Mouse (Mus musculus) forebrain, embryonic 14.5 days (tissue): ENCODE data around the gene Ulk4. TPM values are rescaled to one million over a fixed set of nuclear protein-coding genes. Genes with fewer than 3 reads are reported as not detected.
A peak's percentile ranks its signal among the peaks of the same experiment; 100 is the strongest.

ENCODE experiments used
- ATAC-seq: fragments of 200-750 bp; cut with Nextera tagmentation; 2 replicates; pipeline ENCODE4 v1.8.0; 2017; ENCODE audit warnings: mild to moderate bottlenecking, moderate library complexity
- DNase-seq: peaks from one replicate; pipeline ENCODE4 v3.0.0-alpha.2; 2015; ENCODE audit warnings: low spot score
- H3K27ac ChIP-seq: fragments of 300-500 bp; sonication (generic); 2 replicates; pipeline ENCODE4 v1.5.1; 2014; ENCODE audit warnings: low read depth, mild to moderate bottlenecking, control low read depth, low read length, moderate library complexity
- H3K27me3 ChIP-seq: fragments of 300-500 bp; sonication (generic); replicated peaks from 2 replicates; pipeline ENCODE4 v1.6.1; 2014; ENCODE audit warnings: low read length, control low read depth, mixed read lengths; ENCODE audit not compliant: control insufficient read depth, insufficient read depth
- H3K36me3 ChIP-seq: fragments of 300-500 bp; sonication (generic); 2 replicates; pipeline ENCODE4 v1.6.1; 2014; ENCODE audit warnings: low read length, control low read depth; ENCODE audit not compliant: control insufficient read depth, insufficient read depth
- H3K4me1 ChIP-seq: fragments of 300-500 bp; sonication (generic); 2 replicates; pipeline ENCODE4 v1.6.1; 2014; ENCODE audit warnings: antibody characterized with exemption, low read length, control low read depth; ENCODE audit not compliant: control insufficient read depth, insufficient read depth
- H3K4me2 ChIP-seq: fragments of 300-500 bp; sonication (generic); 2 replicates; pipeline ENCODE4 v1.6.1; 2014; ENCODE audit warnings: mild to moderate bottlenecking, control low read depth, low read length
- H3K4me3 ChIP-seq: fragments of 300-500 bp; sonication (generic); 2 replicates; pipeline ENCODE4 v1.5.1; 2014; ENCODE audit warnings: low read depth, low read length, control low read depth
- H3K9ac ChIP-seq: fragments of 300-500 bp; sonication (generic); 2 replicates; pipeline ENCODE4 v1.6.1; 2014; ENCODE audit warnings: mild to moderate bottlenecking, low read length, control low read depth, moderate library complexity
- H3K9me3 ChIP-seq: fragments of 300-500 bp; sonication (generic); replicated peaks from 2 replicates; pipeline ENCODE4 v1.6.1; 2016; ENCODE audit warnings: low read length, control low read depth, mixed read lengths; ENCODE audit not compliant: control insufficient read depth
- WGBS: fragments of 180-500 bp; shearing (Covaris S2); extraction: QIAGEN DNeasy Blood & Tissue Kit; methylation state at CpG from one replicate; pipeline ENCODE4 v1.1.7; 2014; 5-methylcytosine and 5-hydroxymethylcytosine counted together
- polyA plus RNA-seq: library from polyadenylated mRNA; unstranded; fragments of >200 nt; fragmentation: Nextera tagmentation; extraction: Ambion mirVana; gene quantifications from 2 replicates; pipeline ENCODE4 v1.2.1, GENCODE M21; 2014

The Ulk4 gene
- polyA plus RNA-seq, 1 experiment from 2014 or later = 131 TPM

DNA sequence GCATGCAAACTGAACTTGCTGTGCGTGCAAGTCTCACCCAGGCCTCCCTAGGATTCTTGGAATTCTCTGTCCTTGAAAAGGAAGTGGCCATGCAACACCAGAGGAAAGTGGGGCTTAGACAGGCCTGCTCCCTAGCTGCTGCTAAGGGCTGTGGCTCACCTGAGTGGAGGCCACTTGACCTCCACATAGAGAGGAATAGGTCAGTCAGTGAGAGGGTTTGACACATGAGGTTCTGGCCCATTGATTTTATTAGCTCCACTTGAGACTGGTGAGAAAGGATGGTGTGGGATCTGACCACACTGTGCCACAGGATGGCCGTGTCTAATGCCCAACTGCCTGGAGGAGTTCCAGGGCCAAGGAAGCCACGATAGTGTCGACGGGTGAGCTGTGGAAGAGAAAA, 312.8 kb downstream of the Ulk4 start:
- Histone ChIP-seq H3K27me3 (no peaks in the 10 kb centered on the region), H3K9me3 (no peaks in the 10 kb centered on the region), H3K4me2 (no peak overlapping the region), H3K4me1 (no peaks in the 10 kb centered on the region; the same call in 1 of the 2 replicates), H3K9ac (no peak overlapping the region), H3K4me3 (no peak overlapping the region), H3K36me3 (peaks cover 98% of the 10 kb centered on the region), H3K27ac (no peak overlapping the region)
- DNase-seq (no peak), ATAC-seq (no peak)
- 77% methylated on average over 5 of the region's 5 CpGs for WGBS

DNA sequence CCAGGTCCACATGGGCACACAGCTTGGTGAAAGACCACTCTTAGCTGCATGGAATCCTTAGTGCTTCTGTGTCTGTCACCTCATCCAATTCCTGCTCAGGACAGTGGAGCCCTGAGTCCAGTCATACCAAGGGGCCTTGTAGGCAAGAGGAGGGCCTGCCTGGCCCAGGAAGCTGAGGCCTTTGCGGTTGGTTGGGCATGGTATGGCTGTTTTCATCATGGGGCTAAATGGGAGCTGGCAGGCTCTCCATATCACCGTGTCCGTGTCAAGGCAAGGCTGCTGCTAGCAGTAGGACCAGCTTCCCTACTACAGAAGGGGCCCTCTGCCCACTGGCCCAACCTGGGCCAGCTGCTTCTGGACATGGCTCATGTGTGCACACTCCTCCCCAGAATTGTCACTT, 313.3 kb downstream of the Ulk4 start:
- Histone ChIP-seq H3K36me3 (peaks cover 98% of the 10 kb centered on the region), H3K9me3 (no peaks in the 10 kb centered on the region), H3K4me1 (no peaks in the 10 kb centered on the region; the same call in 1 of the 2 replicates), H3K4me2 (no peak overlapping the region), H3K27ac (no peak overlapping the region), H3K9ac (no peak overlapping the region), H3K4me3 (no peak overlapping the region), H3K27me3 (no peaks in the 10 kb centered on the region)
- DNase-seq (no peak), ATAC-seq (no peak)
- WGBS = 85% methylated on average over 3 of the region's 3 CpGs

DNA sequence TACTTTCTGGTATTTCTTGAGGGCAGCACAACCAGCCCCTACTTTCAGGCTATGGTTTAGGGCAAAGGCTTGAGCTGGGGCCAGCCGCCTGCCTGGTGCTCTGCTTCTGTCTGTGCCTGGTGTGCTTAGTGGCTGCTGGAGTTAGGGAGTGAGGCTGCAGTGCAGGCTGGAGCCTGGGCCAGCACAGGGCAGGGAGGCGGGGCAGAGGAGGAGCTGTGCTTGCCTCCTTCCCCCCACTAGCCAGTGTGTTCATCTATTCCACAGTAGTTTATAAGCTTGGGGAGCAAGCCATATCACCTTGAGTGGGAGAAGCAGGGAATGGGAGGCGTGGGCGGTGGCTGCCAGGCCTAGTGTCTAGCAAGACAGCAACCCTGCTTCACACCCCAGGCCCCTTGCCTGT, 313.9 kb downstream of the Ulk4 start:
- Histone ChIP-seq H3K27me3 (no peaks in the 10 kb centered on the region), H3K36me3 (peaks cover 98% of the 10 kb centered on the region), H3K9ac (no peak overlapping the region), H3K27ac (0 out of 2 replicates have a peak overlapping the region, but pooled peaks have one; percentile 27), H3K4me3 (no peak overlapping the region), H3K9me3 (no peaks in the 10 kb centered on the region), H3K4me1 (no peaks in the 10 kb centered on the region; the same call in 1 of the 2 replicates), H3K4me2 (no peak overlapping the region)
- ATAC-seq (no peak), DNase-seq (no peak)
- 87% methylated on average over 4 of the region's 4 CpGs for WGBS

DNA sequence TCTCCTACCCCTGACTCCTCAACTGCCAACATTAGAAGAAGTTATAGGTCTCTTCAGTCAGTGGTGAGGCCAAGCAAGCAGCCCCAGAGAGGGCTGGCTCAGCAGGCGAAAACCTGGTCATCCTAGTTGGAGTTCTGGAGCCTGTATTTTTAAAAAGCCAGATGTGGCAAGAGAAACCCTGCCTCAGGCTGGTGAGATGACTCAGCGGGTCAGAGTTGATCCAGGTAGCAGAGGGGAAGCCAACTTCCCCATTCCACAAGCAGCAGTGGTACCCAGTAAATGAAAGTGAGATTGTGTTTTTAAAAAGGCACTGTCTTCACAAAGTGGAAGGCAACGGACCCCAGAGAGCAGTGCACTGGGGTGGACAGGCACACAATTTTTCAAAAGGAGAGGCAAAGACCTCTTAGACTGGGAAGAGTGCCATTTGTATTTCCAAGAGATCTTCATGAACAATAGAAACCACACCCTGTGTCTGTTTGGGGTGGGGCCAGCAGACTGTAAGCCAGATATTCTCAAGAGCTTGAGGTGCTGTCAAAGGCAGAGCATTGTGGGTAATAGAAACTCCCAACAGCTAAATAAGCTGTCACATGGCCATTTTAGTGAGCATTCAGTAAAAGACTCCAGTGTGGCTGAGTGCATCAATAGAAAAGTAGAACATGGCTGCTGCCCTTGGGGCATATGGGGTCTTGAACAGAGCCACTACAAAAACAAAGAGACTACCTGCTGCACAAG, 314.9 kb downstream of the Ulk4 start:
- Histone ChIP-seq H3K4me1 (no peaks in the 10 kb centered on the region; the same call in 1 of the 2 replicates), H3K4me3 (no peak overlapping the region), H3K27ac (peak overlapping the region; percentile 27; the same call in 1 of the 2 replicates), H3K36me3 (peaks cover 100% of the 10 kb centered on the region), H3K27me3 (no peaks in the 10 kb centered on the region), H3K9ac (no peak overlapping the region), H3K4me2 (no peak overlapping the region), H3K9me3 (no peaks in the 10 kb centered on the region)
- no peak for ATAC-seq
- WGBS = 84% methylated on average over 3 of the region's 3 CpGs
- DNase-seq = peak; percentile 28

DNA sequence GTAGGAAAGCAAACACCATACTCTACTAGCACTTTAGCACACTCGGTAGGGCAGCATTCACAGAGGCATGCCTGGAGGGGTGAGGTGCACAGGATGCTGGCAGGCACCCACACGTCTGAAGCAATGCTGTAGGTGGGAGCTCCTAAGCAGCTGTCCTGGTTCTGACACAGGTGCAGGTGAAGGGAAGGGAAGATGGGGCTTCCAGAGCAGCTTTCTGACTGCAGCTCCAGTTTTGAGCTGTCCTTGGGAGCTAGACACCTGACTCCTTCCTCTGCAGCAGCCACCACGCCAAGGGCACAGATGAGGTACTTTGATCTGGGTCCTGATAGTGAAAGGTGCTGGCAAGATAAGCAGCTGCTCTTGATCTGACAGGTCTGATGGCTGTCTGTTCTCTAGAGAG, 315.5 kb downstream of the Ulk4 start:
- no peak overlapping the region; the same call in 1 of the 2 replicates for H3K27ac ChIP-seq
- H3K27me3 ChIP-seq = no peaks in the 10 kb centered on the region
- no peak overlapping the region for H3K4me2 ChIP-seq
- no peak for DNase-seq
- H3K4me1 ChIP-seq = no peaks in the 10 kb centered on the region; the same call in 1 of the 2 replicates
- 81% methylated on average over 3 of the region's 3 CpGs for WGBS
- H3K9me3 ChIP-seq = no peaks in the 10 kb centered on the region
- no peak overlapping the region for H3K4me3 ChIP-seq
- ATAC-seq = no peak
- H3K36me3 ChIP-seq = peaks cover 100% of the 10 kb centered on the region
- H3K9ac ChIP-seq = no peak overlapping the region

DNA sequence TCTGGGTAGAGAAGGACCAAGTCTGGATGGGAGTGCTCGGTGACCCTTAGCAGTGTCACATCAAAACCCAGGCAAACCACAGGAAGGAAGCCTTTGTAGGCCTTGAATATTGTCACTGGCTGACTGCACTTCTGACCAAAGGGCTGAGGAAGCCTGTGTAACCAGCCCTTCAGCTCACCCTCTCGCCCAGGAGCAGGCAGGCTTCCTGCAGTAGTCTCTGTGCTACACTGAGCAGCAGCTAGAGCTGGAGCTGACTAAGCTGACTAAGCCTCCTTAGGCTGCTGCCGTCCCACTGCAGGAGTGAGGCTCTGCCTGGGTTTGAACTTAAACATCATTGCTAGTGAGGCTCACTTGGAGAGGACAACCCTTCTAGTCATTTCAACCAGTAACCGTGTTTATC, 316.4 kb downstream of the Ulk4 start:
- Histone ChIP-seq H3K27ac (no peak overlapping the region), H3K27me3 (no peaks in the 10 kb centered on the region), H3K4me1 (no peaks in the 10 kb centered on the region; the same call in 1 of the 2 replicates), H3K9me3 (no peaks in the 10 kb centered on the region), H3K36me3 (peaks cover 100% of the 10 kb centered on the region), H3K4me2 (no peak overlapping the region), H3K9ac (no peak overlapping the region), H3K4me3 (no peak overlapping the region)
- DNase-seq = no peak
- no peak for ATAC-seq
- 85% methylated on average over 4 of the region's 4 CpGs for WGBS

DNA sequence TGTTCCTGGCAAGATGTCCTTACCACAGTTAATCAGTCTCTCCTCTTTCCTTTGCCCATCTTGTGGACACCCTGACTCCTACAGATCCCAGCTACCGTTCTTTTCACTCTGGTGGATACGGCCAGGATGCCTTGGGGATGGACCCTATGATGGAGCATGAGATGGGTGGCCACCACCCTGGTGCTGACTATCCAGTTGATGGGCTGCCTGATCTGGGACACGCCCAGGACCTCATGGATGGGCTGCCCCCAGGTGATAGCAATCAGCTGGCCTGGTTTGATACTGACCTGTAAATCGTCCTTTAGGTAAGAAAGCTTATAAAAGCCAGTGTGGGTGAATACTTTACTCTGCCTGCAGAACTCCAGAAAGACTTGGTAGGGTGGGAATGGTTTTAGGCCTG, 317.8 kb downstream of the Ulk4 start:
- no peak for ATAC-seq
- Histone ChIP-seq H3K27me3 (no peaks in the 10 kb centered on the region), H3K4me2 (no peak overlapping the region), H3K36me3 (peaks cover 100% of the 10 kb centered on the region), H3K4me3 (no peak overlapping the region), H3K27ac (no peak overlapping the region), H3K9ac (no peak overlapping the region), H3K9me3 (no peaks in the 10 kb centered on the region), H3K4me1 (no peaks in the 10 kb centered on the region; the same call in 1 of the 2 replicates)
- no peak for DNase-seq
- 87% methylated on average over 4 of the region's 4 CpGs for WGBS

DNA sequence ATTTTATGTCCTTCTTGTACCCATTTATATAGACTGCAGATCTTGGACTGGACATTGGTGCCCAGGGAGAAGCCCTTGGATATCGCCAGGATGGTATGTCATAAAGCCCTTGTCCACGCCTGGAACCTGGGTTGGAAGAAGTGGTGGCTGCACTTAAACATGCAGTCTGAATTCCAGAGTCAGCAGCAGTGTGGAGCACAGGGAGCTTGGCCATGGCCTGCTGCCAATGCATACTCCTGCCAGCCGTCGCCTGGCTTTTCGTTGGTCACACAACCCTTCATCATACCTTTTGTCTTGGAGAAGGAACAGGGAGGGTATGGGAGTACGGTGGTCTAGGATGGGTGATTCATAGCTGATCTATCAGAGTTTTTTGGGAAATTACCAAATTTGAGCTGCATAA, 318.4 kb downstream of the Ulk4 start:
- 64% methylated on average over 6 of the region's 6 CpGs for WGBS
- Histone ChIP-seq H3K36me3 (peaks cover 100% of the 10 kb centered on the region), H3K27me3 (no peaks in the 10 kb centered on the region), H3K9ac (no peak overlapping the region), H3K4me2 (no peak overlapping the region), H3K4me3 (no peak overlapping the region), H3K27ac (0 out of 2 replicates have a peak overlapping the region, but pooled peaks have one; percentile 39), H3K4me1 (no peaks in the 10 kb centered on the region; the same call in 1 of the 2 replicates), H3K9me3 (no peaks in the 10 kb centered on the region)
- peak; percentile 16; the same call in 1 of the 2 replicates for ATAC-seq
- DNase-seq = peak; percentile 33

DNA sequence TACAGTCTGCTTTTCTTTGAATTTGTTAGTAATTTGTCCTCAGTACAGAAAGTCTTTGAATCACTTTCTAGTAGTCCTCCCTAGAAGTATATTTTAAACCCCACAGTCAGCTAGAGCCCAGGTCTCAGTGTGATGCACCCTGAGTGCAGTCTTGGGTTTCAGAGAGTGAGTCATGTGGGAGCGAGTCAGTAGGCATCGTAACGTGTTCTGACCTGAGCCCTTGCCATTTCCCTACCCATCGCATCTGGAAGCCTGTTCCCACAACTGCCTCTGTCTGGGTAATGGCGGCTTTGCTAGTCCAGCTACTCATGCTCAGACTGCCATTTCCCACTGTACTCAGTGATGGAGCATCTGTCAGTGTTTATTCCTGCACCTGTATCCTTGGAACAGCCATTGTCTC, 318.9 kb downstream of the Ulk4 start:
- H3K36me3 ChIP-seq = peaks cover 100% of the 10 kb centered on the region
- no peak overlapping the region for H3K4me3 ChIP-seq
- 90% methylated on average over 5 of the region's 5 CpGs for WGBS
- no peak overlapping the region for H3K9ac ChIP-seq
- no peak overlapping the region for H3K4me2 ChIP-seq
- no peaks in the 10 kb centered on the region for H3K9me3 ChIP-seq
- no peak for ATAC-seq
- H3K4me1 ChIP-seq = no peaks in the 10 kb centered on the region; the same call in 1 of the 2 replicates
- no peaks in the 10 kb centered on the region for H3K27me3 ChIP-seq
- DNase-seq = no peak
- H3K27ac ChIP-seq = no peak overlapping the region
